Mouse (Mus musculus): ENCODE measurements around the gene H2-Q1.
"Not testable (repeated sequence)": the region's sequence is repeated elsewhere in the genome, so short reads cannot be mapped to it uniquely, and the experiment has no call there.

Gene H2-Q1

GRCm38 (mm10) chr17:35342711-35343476, 22.7 kb downstream of the H2-Q1 start:
- no peak for DNase-seq (ENCODE audit: low read depth)

- not testable (repeated sequence) for DNase-seq (ENCODE audit: low read depth)
Measured at GRCm38 (mm10) chr17:35347659-35348058, 27.5 kb downstream of the H2-Q1 start.

- peak; percentile 21 for DNase-seq (ENCODE audit: low read depth)
Measured at GRCm38 (mm10) chr17:35353275-35353674, 33.1 kb downstream of the H2-Q1 start.

GRCm38 (mm10) chr17:35354071-35354470, 33.9 kb downstream of the H2-Q1 start:
- no peak for DNase-seq (ENCODE audit: low read depth)

GRCm38 (mm10) chr17:35357086-35357485, 36.9 kb downstream of the H2-Q1 start:
- DNase-seq (ENCODE audit: low read depth): no peak

GRCm38 (mm10) chr17:35358763-35359469, 38.7 kb downstream of the H2-Q1 start:
- DNase-seq (ENCODE audit: low read depth): no peak

GRCm38 (mm10) chr17:35359470-35359862, 39.3 kb downstream of the H2-Q1 start:
- no peak for DNase-seq (ENCODE audit: low read depth)
